Mouse (Mus musculus) ovary, postnatal 36 days (tissue): ENCODE results near the gene Stx8.
A peak's percentile ranks its signal among the peaks of the same experiment; 100 is the strongest.

Experiments
- DNase-seq: peaks from one replicate; pipeline ENCODE4 v3.0.0; 2022; ENCODE audit warnings: low spot score, mixed read lengths

The Stx8 gene

GRCm38 (mm10) chr11:68036133-68036959 is 70.4 kb downstream of the Stx8 start:
- no peak for DNase-seq

GRCm38 (mm10) chr11:68037093-68037492 is 71.1 kb downstream of the Stx8 start:
- DNase-seq = no peak

DNA sequence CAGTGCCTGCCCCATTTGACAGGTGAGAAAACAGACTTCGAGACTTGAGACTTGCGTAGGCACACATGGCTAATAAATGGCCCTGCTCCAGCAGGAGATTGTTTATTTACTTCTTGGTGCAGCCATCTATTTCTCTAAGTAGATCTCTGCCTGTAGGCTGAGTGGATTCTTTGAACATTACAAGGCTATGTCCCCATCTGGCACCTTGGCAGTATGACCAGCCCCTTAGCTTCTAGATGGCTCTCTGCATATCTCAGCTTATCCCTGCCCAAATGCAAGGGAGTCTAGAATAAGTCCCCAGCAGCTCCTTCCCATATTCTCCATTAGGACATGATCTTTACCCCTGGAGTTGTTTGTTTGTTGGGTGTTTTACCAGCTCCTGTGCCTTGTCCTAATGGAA is 72.1 kb downstream of the Stx8 start:
- DNase-seq = no peak

GRCm38 (mm10) chr11:68044181-68044580 is 78.2 kb downstream of the Stx8 start:
- DNase-seq = no peak

GRCm38 (mm10) chr11:68046916-68047315 is 80.9 kb downstream of the Stx8 start:
- DNase-seq = no peak

- DNase-seq = peak; percentile 16
Measured at GRCm38 (mm10) chr11:68049261-68050165, 83.5 kb downstream of the Stx8 start.

DNA sequence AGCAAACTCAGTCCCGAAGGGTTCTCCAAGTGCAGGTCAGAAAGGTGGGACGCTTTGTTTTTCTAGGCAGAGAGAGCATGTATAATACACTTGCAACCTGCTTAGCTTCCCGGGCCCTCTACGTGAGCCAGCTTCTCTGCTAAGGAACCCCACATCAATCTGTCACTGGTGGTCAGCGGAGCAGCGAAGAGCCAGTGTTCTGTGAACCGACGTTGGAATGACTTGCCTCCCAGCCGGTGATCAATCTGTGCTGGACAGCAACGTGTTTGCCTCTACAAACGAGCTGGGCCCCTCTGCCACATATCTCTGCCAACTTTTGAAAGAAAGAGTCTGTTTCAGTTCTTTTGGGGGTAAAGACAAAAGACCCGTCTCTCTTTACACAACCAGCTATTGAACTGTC is 84.7 kb downstream of the Stx8 start:
- no peak for DNase-seq

GRCm38 (mm10) chr11:68051305-68051704 is 85.3 kb downstream of the Stx8 start:
- DNase-seq = no peak

GRCm38 (mm10) chr11:68058466-68059201 is 92.6 kb downstream of the Stx8 start:
- no peak for DNase-seq

DNA sequence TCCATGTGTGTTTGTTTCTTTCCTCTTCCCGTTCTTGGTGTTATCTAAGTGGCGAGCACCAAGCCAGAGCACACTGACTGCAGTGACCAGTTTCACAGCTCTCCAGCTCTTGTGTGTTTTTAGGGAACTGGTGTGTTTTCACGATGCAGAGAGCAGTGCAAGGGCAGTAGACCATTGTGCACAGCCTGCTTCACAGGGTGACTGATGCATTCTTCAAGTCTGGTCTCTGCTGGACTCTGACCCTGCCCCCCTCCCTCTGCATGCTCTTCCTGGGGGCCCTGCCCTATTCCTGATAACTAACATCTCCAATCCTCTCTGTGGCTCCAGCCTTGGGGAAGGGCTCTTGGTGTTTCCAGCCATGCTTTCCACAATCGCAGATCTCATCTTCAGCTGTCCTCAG is 94.7 kb downstream of the Stx8 start:
- no peak for DNase-seq

GRCm38 (mm10) chr11:68062116-68062515 is 96.1 kb downstream of the Stx8 start:
- no peak for DNase-seq

DNA sequence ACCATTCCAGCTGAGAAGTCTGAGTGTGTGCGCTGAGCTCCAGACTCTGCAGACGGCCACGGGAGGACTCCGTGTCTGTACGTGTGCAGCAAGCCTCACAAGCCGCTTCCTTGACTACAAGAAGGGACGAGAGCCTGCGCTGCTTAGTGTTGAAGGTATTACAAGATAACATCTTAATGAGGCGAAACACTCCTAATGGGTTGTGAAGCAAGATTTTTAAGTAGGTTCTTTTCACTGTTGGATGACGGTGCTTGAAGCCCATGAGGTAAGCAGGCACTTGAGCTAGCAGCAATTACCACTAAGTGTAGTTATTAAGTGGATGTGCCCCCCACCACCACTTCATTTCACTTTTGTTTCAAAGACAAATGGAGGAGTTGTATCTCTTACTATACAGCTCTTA is 101.8 kb downstream of the Stx8 start:
- DNase-seq = no peak

DNA sequence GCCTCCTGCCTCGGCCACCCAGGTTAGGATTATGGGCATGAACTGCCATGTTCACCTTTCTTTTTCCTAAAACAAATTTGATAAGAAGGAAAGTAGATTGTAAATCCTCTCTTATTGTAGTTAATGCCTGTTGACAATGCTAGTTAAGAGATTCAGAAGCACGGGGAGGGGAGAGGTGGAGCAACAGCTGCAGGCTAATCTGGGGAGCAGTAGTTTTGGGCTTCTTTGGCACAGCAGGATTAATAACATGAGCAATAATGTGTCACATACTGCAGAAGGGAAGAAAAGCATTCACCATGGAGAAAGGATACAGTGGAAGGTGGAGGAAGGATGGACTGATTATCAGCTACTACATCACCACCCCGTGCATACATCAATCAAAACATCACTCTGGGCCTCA is 104.1 kb downstream of the Stx8 start:
- DNase-seq = no peak

- no peak for DNase-seq
Measured at GRCm38 (mm10) chr11:68071836-68072235, 105.8 kb downstream of the Stx8 start.

GRCm38 (mm10) chr11:68072597-68073210 is 106.7 kb downstream of the Stx8 start:
- DNase-seq = no peak

GRCm38 (mm10) chr11:68074686-68075085 is 108.7 kb downstream of the Stx8 start:
- DNase-seq = no peak

GRCm38 (mm10) chr11:68075331-68075730 is 109.3 kb downstream of the Stx8 start:
- DNase-seq = no peak

DNA sequence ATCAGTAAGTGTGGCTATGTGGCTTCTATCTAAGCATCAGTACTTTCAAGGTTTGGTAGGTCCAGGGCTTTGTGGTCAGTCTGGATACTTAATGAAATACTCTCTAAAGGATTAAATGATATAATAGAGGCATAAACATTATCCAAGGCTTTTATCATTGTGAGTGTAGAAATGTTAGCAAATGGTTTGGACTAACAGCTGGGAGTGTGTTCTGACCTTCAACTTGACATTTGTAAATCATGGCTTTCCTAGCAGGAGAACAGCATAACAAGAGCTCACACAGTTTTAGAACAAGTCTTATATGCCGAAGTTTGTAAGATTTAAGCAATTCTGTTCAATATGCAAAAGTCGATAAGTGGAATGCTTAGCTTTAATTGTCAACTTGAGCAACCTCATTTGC is 113.8 kb downstream of the Stx8 start:
- no peak for DNase-seq

DNA sequence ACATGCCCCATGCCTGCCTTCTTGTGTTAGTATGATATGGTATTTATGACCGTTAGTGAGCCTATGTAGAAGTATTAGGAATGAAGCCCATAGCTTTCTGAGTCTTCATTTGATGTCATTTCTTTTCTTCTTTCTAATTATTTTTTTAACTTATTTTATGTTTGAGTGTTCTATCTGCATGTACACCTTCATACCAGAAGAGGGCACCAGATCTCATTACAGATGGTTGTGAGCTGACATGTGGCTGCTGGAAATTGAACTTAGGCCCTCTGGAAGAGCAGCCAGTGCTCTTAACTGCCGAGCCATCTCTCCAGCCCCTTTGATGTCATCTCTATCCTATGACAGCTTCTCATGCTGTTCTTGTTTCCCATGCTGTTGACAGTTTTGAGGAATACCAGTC is 115.0 kb downstream of the Stx8 start:
- no peak for DNase-seq

GRCm38 (mm10) chr11:68082756-68083155 is 116.8 kb downstream of the Stx8 start:
- DNase-seq = no peak

DNA sequence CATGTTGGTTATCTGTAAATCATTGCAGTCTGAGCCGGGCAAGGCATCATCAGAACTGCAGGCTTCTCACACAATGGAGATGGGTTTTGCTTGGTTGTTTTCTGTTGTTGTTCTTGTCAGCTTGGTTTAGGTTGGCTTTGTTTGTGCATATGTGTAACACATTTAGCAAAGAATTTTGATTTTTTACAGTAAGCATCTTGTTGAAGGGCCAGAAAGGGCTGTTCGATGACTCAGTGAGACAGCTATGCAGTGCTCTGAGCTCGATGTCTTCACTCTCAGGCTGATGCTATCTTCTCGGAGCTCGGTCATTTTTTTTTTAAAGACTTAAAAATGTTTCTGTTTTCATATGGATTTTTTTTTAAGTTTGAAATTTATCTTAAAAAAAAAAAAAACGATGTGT is 117.6 kb downstream of the Stx8 start:
- no peak for DNase-seq

DNA sequence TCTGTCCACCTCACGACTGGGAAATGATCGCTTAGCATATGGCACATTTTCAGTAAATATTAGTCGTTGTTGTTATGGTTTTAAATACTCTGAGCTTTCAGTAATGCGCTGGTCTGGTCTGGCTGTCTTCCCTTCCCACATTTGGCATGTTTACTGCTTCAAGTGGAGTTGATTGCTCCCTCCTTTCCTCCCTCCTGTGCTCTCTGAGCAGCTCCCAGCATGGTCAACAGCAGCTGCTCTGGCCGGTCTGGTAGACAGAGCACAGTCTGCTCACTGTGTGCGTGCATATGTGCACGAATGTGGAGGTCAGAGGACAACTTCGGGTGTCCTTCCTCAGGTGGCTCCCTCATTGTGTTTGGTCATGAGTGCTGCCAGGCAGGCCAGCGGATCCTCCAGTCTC is 120.2 kb downstream of the Stx8 start:
- no peak for DNase-seq
